Mouse (Mus musculus) hindbrain, embryonic 15.5 days (tissue): ENCODE results near the gene Rap2b. TPM values are rescaled to one million over a fixed set of nuclear protein-coding genes. Genes with fewer than 3 reads are reported as not detected.

Experiments
- ATAC-seq: fragments of 200-750 bp; cut with Nextera tagmentation; 2 replicates; pipeline ENCODE4 v1.8.0; 2017; ENCODE audit warnings: low read depth, moderate number of reproducible peaks, moderate TSS enrichment; ENCODE audit not compliant: low FRiP score
- H3K27ac ChIP-seq: fragments of 300-500 bp; sonication (generic); replicated peaks from 2 replicates; pipeline ENCODE4 v1.5.1; 2015; ENCODE audit warnings: mild to moderate bottlenecking, inconsistent platforms
- H3K27me3 ChIP-seq: fragments of 300-500 bp; sonication (generic); 2 replicates; pipeline ENCODE4 v1.6.1; 2015; ENCODE audit warnings: control low read depth, inconsistent platforms
- H3K36me3 ChIP-seq: fragments of 300-500 bp; sonication (generic); 2 replicates; pipeline ENCODE4 v1.6.1; 2015; ENCODE audit warnings: control low read depth, inconsistent platforms
- H3K4me1 ChIP-seq: fragments of 300-500 bp; sonication (generic); replicated peaks from 2 replicates; pipeline ENCODE4 v1.6.1; 2015; ENCODE audit warnings: control low read depth, inconsistent platforms
- H3K4me2 ChIP-seq: fragments of 300-500 bp; sonication (generic); 2 replicates; pipeline ENCODE4 v1.6.1; 2015; ENCODE audit warnings: moderate library complexity, mild to moderate bottlenecking, inconsistent platforms
- H3K4me3 ChIP-seq: fragments of 300-500 bp; sonication (generic); 2 replicates; pipeline ENCODE4 v1.5.1; 2015; ENCODE audit warnings: mild to moderate bottlenecking, inconsistent platforms
- H3K9ac ChIP-seq: fragments of 300-500 bp; sonication (generic); 2 replicates; pipeline ENCODE4 v1.6.1; 2015; ENCODE audit warnings: inconsistent platforms
- H3K9me3 ChIP-seq: fragments of 300-500 bp; sonication (generic); 2 replicates; pipeline ENCODE4 v1.6.1; 2016; ENCODE audit warnings: control low read depth, inconsistent platforms
- WGBS: fragments of 180-500 bp; shearing (Covaris S2); methylation state at CpG from one replicate; pipeline ENCODE4 v1.1.7; 2015; 5-methylcytosine and 5-hydroxymethylcytosine counted together
- polyA plus RNA-seq: library from polyadenylated mRNA; unstranded; fragments of >200 nt; fragmentation: Nextera tagmentation; extraction: Ambion mirVana; gene quantifications from 2 replicates; pipeline ENCODE4 v1.2.1, GENCODE M21; 2015

Rap2b gene
- polyA plus RNA-seq, 1 experiment from 2014 or later = 10.7 TPM

DNA sequence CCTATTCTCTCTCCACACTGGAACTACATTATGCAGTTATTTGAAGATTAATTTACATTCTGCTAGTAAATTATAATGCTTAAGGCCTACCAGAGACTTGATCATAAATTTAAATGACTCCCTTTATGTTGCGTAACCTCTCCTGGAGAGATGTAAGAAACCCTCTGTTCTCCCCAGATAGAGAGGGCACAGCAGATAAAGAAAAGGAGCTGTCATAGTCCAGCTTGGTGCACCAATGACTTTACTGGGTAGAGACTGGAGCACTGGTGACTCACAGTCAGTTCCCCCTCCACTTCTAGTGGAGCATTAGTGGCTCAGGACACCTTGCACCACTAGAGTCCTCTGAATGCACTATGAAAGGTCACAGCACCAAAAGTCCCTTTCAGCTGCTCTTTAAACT lies 31.4 kb downstream of the Rap2b start:
- 85% methylated on average over 1 of the region's 1 CpGs for WGBS
- H3K4me1 ChIP-seq = no peaks in the 10 kb centered on the region
- ATAC-seq = no peak

GRCm38 (mm10) chr3:61393520-61393919 lies 32.1 kb downstream of the Rap2b start:
- Histone ChIP-seq H3K36me3 (no peaks in the 10 kb centered on the region), H3K27ac (no peak overlapping the region), H3K9me3 (no peaks in the 10 kb centered on the region), H3K9ac (no peak overlapping the region), H3K4me2 (no peak overlapping the region), H3K4me1 (no peaks in the 10 kb centered on the region), H3K4me3 (no peak overlapping the region), H3K27me3 (no peaks in the 10 kb centered on the region)
- 70% methylated on average over 3 of the region's 3 CpGs for WGBS
- ATAC-seq = no peak

More for the DNA sequence above, 31.4 kb downstream of the Rap2b start:
- Histone ChIP-seq H3K36me3 (no peaks in the 10 kb centered on the region), H3K4me2 (no peak overlapping the region), H3K27me3 (no peaks in the 10 kb centered on the region), H3K27ac (no peak overlapping the region), H3K9me3 (no peaks in the 10 kb centered on the region), H3K9ac (no peak overlapping the region), H3K4me3 (no peak overlapping the region)

DNA sequence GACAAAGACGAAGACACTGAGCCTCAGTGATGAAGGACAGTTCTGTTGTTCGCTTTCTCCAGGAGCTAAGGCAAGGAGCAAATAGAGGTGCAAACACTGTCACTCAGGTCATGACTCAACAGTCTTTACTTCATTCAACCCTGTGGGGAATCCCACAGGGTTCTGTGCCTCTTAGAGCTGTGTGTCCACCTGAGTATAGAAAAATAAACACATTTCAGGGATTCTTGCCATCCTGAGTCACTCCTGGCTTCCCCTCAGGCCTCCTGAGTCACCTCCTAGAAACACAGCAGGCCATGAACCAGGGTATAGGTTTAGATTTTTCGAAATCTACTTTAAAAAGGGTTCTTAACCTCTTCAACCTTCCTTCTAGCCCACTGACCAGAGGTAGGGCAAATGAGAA lies 33.9 kb downstream of the Rap2b start:
- Histone ChIP-seq H3K4me2 (no peak overlapping the region), H3K4me3 (no peak overlapping the region), H3K9me3 (no peaks in the 10 kb centered on the region), H3K36me3 (no peaks in the 10 kb centered on the region), H3K27me3 (no peaks in the 10 kb centered on the region), H3K9ac (no peak overlapping the region), H3K27ac (no peak overlapping the region), H3K4me1 (no peaks in the 10 kb centered on the region)
- 89% methylated on average over 3 of the region's 3 CpGs for WGBS
- no peak for ATAC-seq

DNA sequence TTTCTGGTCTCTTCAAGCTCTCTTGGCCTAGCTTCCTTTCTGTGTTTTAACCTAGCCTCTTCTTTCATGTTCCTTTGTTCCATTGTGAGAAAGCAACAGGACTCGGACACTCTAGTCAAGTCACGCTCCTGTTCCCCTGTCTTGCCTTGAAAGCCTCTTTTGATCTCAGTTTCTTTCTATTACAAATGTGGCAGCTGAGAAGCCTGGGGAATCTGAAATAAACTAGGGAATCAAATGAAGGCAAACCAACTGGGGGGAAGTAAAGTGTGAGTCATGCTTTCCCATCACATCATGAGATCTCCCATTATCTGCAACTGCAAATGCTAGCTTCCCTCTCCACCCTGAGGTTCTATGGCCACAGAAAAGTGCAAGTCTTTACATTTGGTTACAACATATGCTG lies 35.3 kb downstream of the Rap2b start:
- H3K27me3 ChIP-seq = no peaks in the 10 kb centered on the region
- no peak overlapping the region for H3K4me2 ChIP-seq
- no peak for ATAC-seq
- no peaks in the 10 kb centered on the region for H3K4me1 ChIP-seq
- H3K36me3 ChIP-seq = no peaks in the 10 kb centered on the region
- no peak overlapping the region for H3K27ac ChIP-seq
- 13% methylated on average over 2 of the region's 2 CpGs for WGBS
- no peaks in the 10 kb centered on the region for H3K9me3 ChIP-seq
- no peak overlapping the region for H3K4me3 ChIP-seq
- H3K9ac ChIP-seq = no peak overlapping the region

- H3K4me3 ChIP-seq = no peak overlapping the region
- no peak overlapping the region for H3K9ac ChIP-seq
- no peaks in the 10 kb centered on the region for H3K9me3 ChIP-seq
- H3K4me2 ChIP-seq = no peak overlapping the region
- no peak for ATAC-seq
- H3K27ac ChIP-seq = no peak overlapping the region
- 56% methylated on average over 1 of the region's 1 CpGs for WGBS
- no peaks in the 10 kb centered on the region for H3K27me3 ChIP-seq
- no peaks in the 10 kb centered on the region for H3K36me3 ChIP-seq
- H3K4me1 ChIP-seq = no peaks in the 10 kb centered on the region
Measured at GRCm38 (mm10) chr3:61400823-61401387, 39.5 kb downstream of the Rap2b start.

GRCm38 (mm10) chr3:61406921-61407320 lies 45.5 kb downstream of the Rap2b start:
- H3K27ac ChIP-seq = no peak overlapping the region
- H3K4me1 ChIP-seq = no peaks in the 10 kb centered on the region
- no peaks in the 10 kb centered on the region for H3K36me3 ChIP-seq
- WGBS = 84% methylated on average over 4 of the region's 4 CpGs
- H3K4me3 ChIP-seq = no peak overlapping the region
- no peak overlapping the region for H3K9ac ChIP-seq
- H3K4me2 ChIP-seq = no peak overlapping the region
- H3K27me3 ChIP-seq = no peaks in the 10 kb centered on the region
- H3K9me3 ChIP-seq = no peaks in the 10 kb centered on the region
- no peak for ATAC-seq

DNA sequence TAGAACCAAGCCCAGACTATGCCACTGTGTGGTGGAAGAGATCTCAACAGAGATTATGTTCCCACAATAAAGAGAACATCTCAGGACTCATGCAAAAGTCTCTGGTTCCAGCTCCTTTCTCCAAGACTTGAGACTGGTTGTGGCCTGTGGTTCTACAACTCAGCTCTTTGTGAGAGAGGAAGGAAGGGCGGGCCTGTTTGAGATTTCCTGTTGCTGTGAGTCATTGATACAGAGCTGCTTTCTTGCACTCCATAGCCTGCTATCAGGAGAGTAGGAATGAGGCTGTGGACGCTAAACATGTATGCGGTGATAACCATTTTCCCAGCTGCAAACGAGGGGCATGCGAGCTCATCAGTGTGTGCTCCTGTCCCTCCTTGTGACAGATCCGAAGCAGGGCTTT lies 48.2 kb downstream of the Rap2b start:
- no peak overlapping the region for H3K4me3 ChIP-seq
- no peaks in the 10 kb centered on the region for H3K27me3 ChIP-seq
- no peak overlapping the region for H3K9ac ChIP-seq
- 85% methylated on average over 6 of the region's 6 CpGs for WGBS
- no peaks in the 10 kb centered on the region for H3K36me3 ChIP-seq
- H3K4me1 ChIP-seq = no peaks in the 10 kb centered on the region
- no peak overlapping the region for H3K27ac ChIP-seq
- H3K9me3 ChIP-seq = no peaks in the 10 kb centered on the region
- ATAC-seq = no peak
- H3K4me2 ChIP-seq = no peak overlapping the region

DNA sequence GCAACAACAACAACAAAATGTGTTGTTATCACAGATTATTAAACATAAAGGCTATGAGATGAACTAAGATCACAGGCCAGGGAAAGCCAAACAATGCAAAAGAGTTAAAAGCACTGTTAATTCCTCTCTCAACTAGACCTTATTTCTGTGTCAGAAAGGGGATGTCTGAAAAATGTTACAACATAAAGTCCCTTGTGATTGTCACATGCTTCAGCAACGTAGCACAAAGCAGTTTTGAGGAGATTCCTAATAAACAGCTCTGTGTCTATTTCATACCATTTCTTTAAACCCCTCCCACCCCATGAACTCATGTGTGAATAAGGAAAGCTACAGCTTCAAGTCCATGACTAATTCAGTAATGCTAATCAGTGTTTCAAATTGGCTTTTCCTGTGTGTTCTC lies 54.4 kb downstream of the Rap2b start:
- H3K9me3 ChIP-seq = no peaks in the 10 kb centered on the region
- H3K27me3 ChIP-seq = no peaks in the 10 kb centered on the region
- 47% methylated on average over 1 of the region's 1 CpGs for whole genome bisulfite sequencing
- H3K4me2 ChIP-seq = no peak overlapping the region
- no peaks in the 10 kb centered on the region for H3K36me3 ChIP-seq
- H3K9ac ChIP-seq = no peak overlapping the region
- no peak overlapping the region for H3K27ac ChIP-seq
- no peak overlapping the region for H3K4me3 ChIP-seq
- ATAC-seq = no peak
- no peaks in the 10 kb centered on the region for H3K4me1 ChIP-seq

Other genes starting within 250 kb of the Rap2b start
- not detected in 2 replicates for gene B430305J03Rik, start 4.3 kb downstream of the Rap2b start, polyA plus RNA-seq